Mouse (Mus musculus): ENCODE results near the gene Tnfrsf25. TPM values are rescaled to one million over a fixed set of nuclear protein-coding genes. Genes with fewer than 3 reads are reported as not detected.

Tnfrsf25 gene
- polyA plus RNA-seq, 1 experiment from 2014 or later: 0.90 TPM

- Histone ChIP-seq H3K27me3 (ENCODE audit: insufficient read depth, poor library complexity, severe bottlenecking) (peaks cover 78% of the 10 kb centered on the region), H3K27ac (no peak overlapping the region), H3K9me3 (no peaks in the 10 kb centered on the region), H3K4me1 (peaks cover 22% of the 10 kb centered on the region), H3K36me3 (no peaks in the 10 kb centered on the region), H3K4me3 (no peak overlapping the region)
- 85% methylated on average over 2 of the region's 2 CpGs for WGBS
- DNase-seq (ENCODE audit: low spot score): no peak
These were observed 47.0 kb downstream of the Tnfrsf25 start for GRCm38 (mm10) chr4:152162748-152163147.

DNA sequence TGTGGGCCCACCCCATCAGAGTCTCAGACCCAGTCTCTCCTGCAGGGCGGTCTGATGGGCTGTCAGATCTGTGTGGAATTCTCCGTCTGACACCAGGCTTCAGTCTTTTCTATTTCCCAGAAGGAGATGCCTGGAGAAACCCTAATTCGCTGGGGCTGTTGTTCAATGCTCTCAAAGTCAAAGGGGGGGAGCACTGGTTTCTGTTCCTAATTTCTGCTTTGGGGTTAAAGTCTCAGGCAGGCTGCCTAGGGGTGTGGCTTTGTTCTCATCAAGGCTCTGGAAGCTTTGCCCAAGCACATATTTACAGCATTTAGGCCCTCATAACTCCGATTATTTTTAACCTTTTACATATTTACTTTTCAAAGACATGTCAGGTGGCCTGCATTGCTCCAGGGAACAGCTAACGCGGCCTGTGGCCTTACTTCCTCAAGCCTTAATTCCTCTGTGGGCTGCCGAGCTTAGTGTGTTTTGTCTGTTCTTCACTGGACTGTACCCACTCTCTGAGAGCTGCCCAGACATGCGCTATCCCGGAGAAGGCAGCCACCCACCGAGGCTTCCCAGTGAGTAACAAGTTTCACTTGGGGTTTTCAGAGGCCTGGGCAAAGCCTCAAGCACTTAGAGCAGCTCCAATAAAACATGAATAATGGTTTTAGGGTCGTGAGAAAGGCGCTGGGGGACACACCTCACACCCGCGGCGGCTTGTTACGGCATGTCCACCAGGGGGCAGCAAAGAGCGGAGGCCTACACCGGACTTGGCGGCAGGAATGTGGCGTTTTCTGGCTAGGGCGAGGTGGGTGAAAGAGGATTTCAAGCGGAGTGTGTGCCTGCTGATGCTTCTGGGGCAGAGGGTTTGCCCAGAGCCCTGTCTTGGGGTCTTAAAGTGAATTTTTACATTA is 49.5 kb downstream of the Tnfrsf25 start:
- DNase-seq (ENCODE audit: low spot score): no peak
- Histone ChIP-seq H3K4me1 (peaks cover 2% of the 10 kb centered on the region; the same call in 1 of the 2 replicates), H3K36me3 (no peaks in the 10 kb centered on the region), H3K27ac (no peak overlapping the region), H3K9me3 (no peaks in the 10 kb centered on the region), H3K27me3 (ENCODE audit: insufficient read depth, poor library complexity, severe bottlenecking) (peaks cover 60% of the 10 kb centered on the region), H3K4me3 (no peak overlapping the region; the same call in 1 of the 2 replicates)
- 27% methylated on average over 22 of the region's 22 CpGs for WGBS

GRCm38 (mm10) chr4:152168052-152168451 is 52.3 kb downstream of the Tnfrsf25 start:
- H3K4me1 ChIP-seq: peaks cover 2% of the 10 kb centered on the region; the same call in 1 of the 2 replicates
- no peaks in the 10 kb centered on the region for H3K9me3 ChIP-seq
- no peak overlapping the region for H3K27ac ChIP-seq
- peaks cover 37% of the 10 kb centered on the region for H3K27me3 ChIP-seq (ENCODE audit: insufficient read depth, poor library complexity, severe bottlenecking)
- no peaks in the 10 kb centered on the region for H3K36me3 ChIP-seq
- H3K4me3 ChIP-seq: no peak overlapping the region
- 74% methylated on average over 8 of the region's 8 CpGs for WGBS
- no peak for DNase-seq (ENCODE audit: low spot score)

DNA sequence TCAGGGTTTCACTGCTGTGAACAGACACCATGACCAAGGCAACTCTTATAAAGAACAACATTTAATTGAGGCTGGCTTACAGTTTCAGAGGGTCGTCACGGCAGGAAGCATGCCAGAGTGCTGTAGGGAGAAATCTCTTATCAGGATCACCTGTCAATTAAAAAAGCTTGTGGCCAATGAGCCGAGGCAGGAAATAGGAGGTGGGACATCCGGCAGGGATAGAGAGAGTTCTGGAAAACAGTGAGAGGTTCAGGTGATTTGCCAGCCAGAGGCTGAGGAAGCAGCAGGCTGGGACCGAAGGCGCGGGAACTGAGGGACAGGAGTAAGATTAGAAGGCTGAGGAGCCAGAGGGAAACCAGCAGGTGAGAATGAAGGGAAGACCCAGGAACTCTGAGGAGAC is 53.4 kb downstream of the Tnfrsf25 start:
- Histone ChIP-seq H3K27ac (no peak overlapping the region), H3K9me3 (no peaks in the 10 kb centered on the region), H3K4me1 (peaks cover 2% of the 10 kb centered on the region; the same call in 1 of the 2 replicates), H3K4me3 (no peak overlapping the region), H3K36me3 (no peaks in the 10 kb centered on the region), H3K27me3 (ENCODE audit: insufficient read depth, poor library complexity, severe bottlenecking) (peaks cover 38% of the 10 kb centered on the region)
- no peak for DNase-seq (ENCODE audit: low spot score)
- 74% methylated on average over 7 of the region's 7 CpGs for WGBS

Other genes with a start within 250 kb of the Tnfrsf25 start
- gene Dnajc11, start 182.2 kb upstream of the Tnfrsf25 start, polyA plus RNA-seq (2016; fragmentation: Nextera tagmentation; extraction: Ambion mirVana): 80.5 and 85.8 TPM in 2 replicates
- gene Thap3, start 126.9 kb upstream of the Tnfrsf25 start, polyA plus RNA-seq (2016; fragmentation: Nextera tagmentation; extraction: Ambion mirVana): 29.3 and 30.1 TPM in 2 replicates
- gene Phf13, start 119.7 kb upstream of the Tnfrsf25 start, polyA plus RNA-seq (2016; fragmentation: Nextera tagmentation; extraction: Ambion mirVana): 22.9 and 26.2 TPM in 2 replicates
- 28.4 and 42.2 TPM in 2 replicates for gene Klhl21, start 107.1 kb upstream of the Tnfrsf25 start, polyA plus RNA-seq (2016; fragmentation: Nextera tagmentation; extraction: Ambion mirVana)
- 16.6 and 21.0 TPM in 2 replicates for gene Zbtb48, start 88.3 kb upstream of the Tnfrsf25 start, polyA plus RNA-seq (2016; fragmentation: Nextera tagmentation; extraction: Ambion mirVana)
- 0.11 and 0.19 TPM in 2 replicates for gene Tas1r1, start 77.4 kb upstream of the Tnfrsf25 start, polyA plus RNA-seq (2016; fragmentation: Nextera tagmentation; extraction: Ambion mirVana)
- 26.5 and 36.9 TPM in 2 replicates for gene Nol9, start 76.6 kb upstream of the Tnfrsf25 start, polyA plus RNA-seq (2016; fragmentation: Nextera tagmentation; extraction: Ambion mirVana)
- gene Plekhg5, start 43.4 kb upstream of the Tnfrsf25 start, polyA plus RNA-seq (2016; fragmentation: Nextera tagmentation; extraction: Ambion mirVana): 10.1 and 10.2 TPM in 2 replicates
- 1.4 and 4.0 TPM in 2 replicates for gene Espn, start 36.4 kb downstream of the Tnfrsf25 start, polyA plus RNA-seq (2016; fragmentation: Nextera tagmentation; extraction: Ambion mirVana)
- not detected in 2 replicates for gene Hes2, start 42.9 kb downstream of the Tnfrsf25 start, polyA plus RNA-seq (2016; fragmentation: Nextera tagmentation; extraction: Ambion mirVana)
- 43.7 and 48.9 TPM in 2 replicates for gene Acot7, start 62.2 kb downstream of the Tnfrsf25 start, polyA plus RNA-seq (2016; fragmentation: Nextera tagmentation; extraction: Ambion mirVana)
- 5.5 and 6.3 TPM in 2 replicates for gene Gpr153, start 158.3 kb downstream of the Tnfrsf25 start, polyA plus RNA-seq (2016; fragmentation: Nextera tagmentation; extraction: Ambion mirVana)
- not detected in 2 replicates for gene Hes3, start 175.7 kb downstream of the Tnfrsf25 start, polyA plus RNA-seq (2016; fragmentation: Nextera tagmentation; extraction: Ambion mirVana)
- gene Icmt, start 181.3 kb downstream of the Tnfrsf25 start, polyA plus RNA-seq (2016; fragmentation: Nextera tagmentation; extraction: Ambion mirVana): 23.1 and 27.4 TPM in 2 replicates
- gene Rnf207, start 203.1 kb downstream of the Tnfrsf25 start, polyA plus RNA-seq (2016; fragmentation: Nextera tagmentation; extraction: Ambion mirVana): 19.1 and 39.9 TPM in 2 replicates
- gene Rpl22, start 209.8 kb downstream of the Tnfrsf25 start, polyA plus RNA-seq (2016; fragmentation: Nextera tagmentation; extraction: Ambion mirVana): 261 and 301 TPM in 2 replicates
- 0.02 TPM in 1 of 2 replicates, not detected in the other for gene Chd5, start 222.7 kb downstream of the Tnfrsf25 start, polyA plus RNA-seq (2016; fragmentation: Nextera tagmentation; extraction: Ambion mirVana)